Mouse (Mus musculus): ENCODE results near the gene Rin1.

DNA sequence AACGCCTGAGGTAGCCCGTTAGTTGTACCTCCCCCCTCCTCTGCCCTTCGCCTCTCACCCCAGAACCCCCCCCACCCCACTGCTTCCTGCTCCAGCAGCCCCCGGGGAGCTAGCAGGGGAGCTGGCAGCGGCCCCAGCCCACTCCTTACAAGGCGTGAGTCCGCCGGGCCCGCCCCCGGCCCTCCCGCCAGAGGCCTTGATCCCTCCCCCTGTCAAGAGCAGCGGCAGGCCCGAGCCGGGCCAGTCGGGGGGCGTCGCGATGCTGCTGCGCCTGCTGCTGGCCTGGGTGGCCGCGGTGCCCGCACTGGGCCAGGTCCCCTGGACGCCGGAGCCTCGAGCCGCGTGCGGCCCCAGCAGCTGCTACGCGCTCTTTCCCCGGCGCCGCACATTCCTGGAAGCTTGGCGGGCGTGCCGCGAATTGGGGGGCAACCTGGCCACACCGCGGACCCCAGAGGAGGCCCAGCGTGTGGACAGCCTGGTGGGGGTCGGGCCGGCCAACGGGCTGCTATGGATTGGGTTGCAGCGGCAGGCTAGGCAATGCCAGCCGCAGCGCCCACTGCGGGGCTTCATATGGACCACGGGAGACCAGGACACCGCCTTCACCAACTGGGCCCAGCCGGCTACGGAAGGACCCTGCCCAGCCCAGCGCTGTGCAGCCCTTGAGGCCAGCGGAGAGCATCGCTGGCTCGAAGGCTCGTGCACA is 17.7 kb downstream of the Rin1 start, which contains the start of gene Cd248:
- TF ChIP-seq CTCF (IDR thresholded peaks at IDR 0.05; ENCODE audit: extremely low read depth, insufficient read depth, low read length) (no peak), POLR2A (IDR thresholded peaks at IDR 0.05; ENCODE audit: extremely low read depth, insufficient read depth, low read length) (no peak)

All from cortical plate, adult 2 months (tissue).